ENCODE assay signal across 8 mouse cellular contexts in genomic region chr1:184824439-184824851, GRCm38 (mm10). TPM values are rescaled to one million over a fixed set of nuclear protein-coding genes. Genes with fewer than 3 reads are reported as not detected.
DNase-seq lines count a peak whose midpoint lies in the region; ATAC-seq lines count a peak whose summit lies in the region.

No protein-coding gene starts in this region.

- peak overlapping the region; percentile 46 for H3K4me2 ChIP-seq in hindbrain, embryonic 16.5 days (ENCODE audit: low read length)

- no peak overlapping the region for H3K27ac ChIP-seq in hindbrain, embryonic 16.5 days (ENCODE audit: low read depth, low read length)

- H3K36me3 ChIP-seq in hindbrain, embryonic 16.5 days (ENCODE audit: control insufficient read depth, insufficient read depth, low read length), result no peaks in the 10 kb centered on the region

- no peak overlapping the region for H3K9ac ChIP-seq in hindbrain, embryonic 16.5 days (ENCODE audit: low read depth, low read length)

- ATAC-seq in hindbrain, embryonic 16.5 days, result peak; percentile 82
- ATAC-seq in megakaryocyte, adult 5-6 weeks (ENCODE audit: poor library complexity, severe bottlenecking), result peak; percentile 98

- H3K9me3 ChIP-seq in hindbrain, embryonic 16.5 days (ENCODE audit: control insufficient read depth, low read length), result no peaks in the 10 kb centered on the region

- WGBS in hindbrain, embryonic 16.5 days, result 2% methylated on average over 12 of the region's 12 CpGs

- H3K27me3 ChIP-seq in hindbrain, embryonic 16.5 days (replicated peaks; ENCODE audit: control insufficient read depth, insufficient read depth, low read length), result no peaks in the 10 kb centered on the region

- DNase-seq in R1 (ENCODE audit: low read depth, low spot score), result peak; percentile 92
- peak; percentile 83 to 86 for DNase-seq in cerebellum, postnatal 36 days
- DNase-seq in gastrocnemius, adult 18-20 months (ENCODE audit: low spot score), result peak; percentile 94
- DNase-seq in left cerebral cortex, adult 11 months (ENCODE audit: low spot score), result peak; percentile 76
- peak; percentile 86 for DNase-seq in right cerebral cortex, adult 18-20 months
- DNase-seq in urinary bladder, adult 2 months (ENCODE audit: low spot score), result peak; percentile 79

- no peak overlapping the region for H3K4me3 ChIP-seq in hindbrain, embryonic 16.5 days (ENCODE audit: low read length)

- H3K4me1 ChIP-seq in hindbrain, embryonic 16.5 days (ENCODE audit: control insufficient read depth, insufficient read depth, low read depth, low read length), result peaks cover 5% of the 10 kb centered on the region

RNA-seq across cellular contexts. Expression of gene Marc1, which starts 13.3 kb away (rescaled TPM):
- under 1 TPM; 0.18 to 0.24 TPM for total RNA-seq in gastrocnemius, adult 18-20 months (2021)
- polyA plus RNA-seq in hindbrain, embryonic 16.5 days (2015; fragmentation: Nextera tagmentation; extraction: Ambion mirVana), result 0.24 and 0.30 TPM in 2 replicates
- total RNA-seq in megakaryocyte, adult 5-6 weeks (2015), result 0.62 TPM in 1 of 2 replicates, not detected in the other
- total RNA-seq in megakaryocyte, adult 5-6 weeks (2017), result 0.37 TPM in 1 of 2 replicates, not detected in the other
- 0.40 and 0.62 TPM in 2 replicates for polyA plus RNA-seq in urinary bladder, adult 2 months (2012; rRNA removed)

RNA-seq across cellular contexts. Expression of gene Marc2, which starts 21.8 kb away (rescaled TPM):
- 100 to 1,000 TPM; 116 to 125 TPM for total RNA-seq in gastrocnemius, adult 18-20 months (2021)
- polyA plus RNA-seq in hindbrain, embryonic 16.5 days (2015; fragmentation: Nextera tagmentation; extraction: Ambion mirVana), result 121 and 129 TPM in 2 replicates
- total RNA-seq in megakaryocyte, adult 5-6 weeks (2015), result 141 and 187 TPM in 2 replicates
- total RNA-seq in megakaryocyte, adult 5-6 weeks (2017), result 52.3 and 73.3 TPM in 2 replicates
- polyA plus RNA-seq in urinary bladder, adult 2 months (2012; rRNA removed), result 102 and 119 TPM in 2 replicates

RNA-seq across cellular contexts. Expression of gene C130074G19Rik, which starts 58.6 kb away (rescaled TPM):
- total RNA-seq in gastrocnemius, adult 18-20 months (2021), result 1 to 10 TPM; 6.6 to 8.7 TPM
- 0.97 and 1.0 TPM in 2 replicates for polyA plus RNA-seq in hindbrain, embryonic 16.5 days (2015; fragmentation: Nextera tagmentation; extraction: Ambion mirVana)
- total RNA-seq in megakaryocyte, adult 5-6 weeks (2015), result not detected in 2 replicates
- total RNA-seq in megakaryocyte, adult 5-6 weeks (2017), result not detected in 2 replicates
- 12.2 and 22.0 TPM in 2 replicates for polyA plus RNA-seq in urinary bladder, adult 2 months (2012; rRNA removed)

Comparison
In these comparisons a context has a peak if more than half of its experiments do, and no peak if none do; other contexts are left out.
1. RNA of gene C130074G19Rik, which starts 58.6 kb away (total RNA-seq): 6.6 to 8.7 TPM in gastrocnemius, adult 18-20 months; not detected in megakaryocyte, adult 5-6 weeks; every median in the first group is over 4 times any median in the second.
2. Peak in every context shown above with its lines, with median percentiles within 50 percentile points of each other: DNase-seq.